Mouse (Mus musculus) c-Kit-negative CD71-positive TER-119-positive erythroid progenitor cells, embryonic 14.5 days (primary cell): ENCODE results near the gene Kcnq1.

Experiments
- DNase-seq: peaks from one replicate; pipeline ENCODE4 v3.0.0-alpha.2; 2013; ENCODE audit warnings: low read depth, low spot score

Gene Kcnq1

DNA sequence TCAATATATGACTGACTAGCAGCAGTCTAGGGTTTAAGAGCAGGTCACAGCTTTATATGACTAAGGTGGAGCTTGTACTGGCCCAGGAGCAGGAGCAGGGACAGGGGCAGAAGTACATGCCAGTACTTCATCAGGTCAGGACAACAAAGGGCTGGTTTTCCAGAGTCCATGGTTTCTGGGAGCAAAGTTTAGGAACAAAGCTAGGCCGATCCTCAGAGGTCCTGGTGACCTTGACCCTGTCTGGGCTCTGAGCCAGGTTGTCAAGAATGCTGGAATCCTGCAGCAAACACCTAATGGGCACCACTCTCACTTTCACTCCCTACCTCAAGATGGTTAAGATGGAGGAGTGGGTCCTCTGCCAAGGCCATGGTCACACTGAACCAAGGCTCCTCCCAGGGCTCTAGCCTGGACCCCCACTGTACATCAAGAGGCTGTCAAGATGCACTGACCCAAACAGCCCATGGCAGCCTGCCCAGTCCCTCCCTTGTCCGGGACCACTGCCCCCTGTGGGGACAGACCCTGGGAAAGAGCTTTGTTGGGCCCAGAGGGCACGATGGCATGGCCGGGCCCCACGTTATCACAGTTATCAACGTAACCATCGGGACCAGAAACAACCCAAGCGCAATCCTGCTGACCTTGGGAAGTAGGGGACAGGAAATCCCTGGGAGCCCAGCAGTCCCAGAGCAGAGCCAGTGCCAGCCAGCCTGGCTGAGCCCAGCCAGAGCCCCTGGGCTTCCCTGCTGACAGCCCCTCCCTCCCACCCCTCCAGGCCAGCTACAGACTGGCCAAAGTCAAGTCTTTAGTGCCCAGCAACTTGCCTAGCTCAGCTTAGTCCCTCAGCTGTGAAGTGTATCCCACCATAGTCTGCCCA, 259.0 kb downstream of the Kcnq1 start:
- DNase-seq: no peak

DNA sequence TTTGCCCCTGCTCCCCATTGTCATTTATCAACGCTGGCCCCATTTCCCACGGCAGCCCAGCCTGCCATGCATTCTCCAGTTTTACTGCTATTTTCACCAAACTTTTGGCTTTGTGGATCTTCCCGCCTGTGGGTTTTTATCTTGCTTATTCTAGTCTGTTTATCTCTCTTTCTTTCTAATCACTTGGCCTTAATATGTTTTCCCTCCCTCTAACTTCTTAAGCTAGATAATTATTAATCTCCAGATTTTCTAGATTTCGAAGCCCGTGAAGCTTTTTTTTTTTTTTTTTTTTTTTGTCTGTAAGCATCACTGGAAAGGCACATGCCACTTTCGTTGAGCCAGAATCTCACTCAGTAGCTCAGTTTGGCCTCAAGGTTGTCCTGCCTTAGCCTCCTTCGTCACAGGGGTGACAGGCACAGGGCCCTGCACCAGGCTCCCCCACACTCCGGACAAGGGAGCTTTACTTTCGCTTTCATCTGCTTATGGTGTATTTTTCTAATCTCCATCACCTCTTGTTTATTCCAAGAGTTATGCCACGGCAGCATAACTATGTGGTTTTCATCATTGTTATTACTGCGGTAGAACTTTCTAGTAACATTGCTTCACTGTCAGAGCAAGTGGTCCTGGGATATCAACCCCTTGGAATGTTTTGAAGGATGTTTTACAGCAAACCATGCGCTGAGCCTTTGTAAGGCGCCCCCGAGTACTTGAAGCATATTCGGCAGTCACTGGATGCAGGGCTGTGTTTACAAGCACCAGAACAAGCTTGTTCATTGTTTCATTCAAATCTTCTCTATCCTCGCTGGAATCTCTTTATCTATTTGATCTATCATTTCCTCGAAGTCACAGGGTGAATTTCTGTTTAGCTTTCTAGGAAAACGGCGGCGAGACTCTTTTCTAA, 261.5 kb downstream of the Kcnq1 start:
- no peak for DNase-seq

- DNase-seq: no peak
These were observed 262.1 kb downstream of the Kcnq1 start for GRCm38 (mm10) chr7:143368267-143368643.

DNA sequence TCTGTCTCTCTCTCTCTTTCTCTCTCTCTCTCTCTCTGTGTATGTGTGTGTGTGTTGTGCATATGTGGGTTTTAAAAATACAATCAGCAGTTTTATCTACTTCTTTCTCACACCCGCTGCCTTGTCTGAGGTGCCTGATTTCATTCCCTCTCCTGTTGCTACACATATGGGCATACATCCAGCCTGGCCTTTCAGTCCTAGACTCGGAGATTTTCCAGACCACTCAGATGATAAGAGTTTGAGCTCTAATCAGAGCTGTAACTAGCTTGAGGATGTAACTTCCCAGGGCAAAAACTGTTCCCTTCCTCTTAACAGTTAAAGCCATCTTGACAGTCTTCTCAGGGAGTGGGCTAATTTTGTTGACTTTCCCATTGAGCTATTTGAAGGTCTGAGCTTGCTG, 265.2 kb downstream of the Kcnq1 start:
- DNase-seq: no peak

GRCm38 (mm10) chr7:143373265-143373664, 267.1 kb downstream of the Kcnq1 start:
- DNase-seq: no peak

DNA sequence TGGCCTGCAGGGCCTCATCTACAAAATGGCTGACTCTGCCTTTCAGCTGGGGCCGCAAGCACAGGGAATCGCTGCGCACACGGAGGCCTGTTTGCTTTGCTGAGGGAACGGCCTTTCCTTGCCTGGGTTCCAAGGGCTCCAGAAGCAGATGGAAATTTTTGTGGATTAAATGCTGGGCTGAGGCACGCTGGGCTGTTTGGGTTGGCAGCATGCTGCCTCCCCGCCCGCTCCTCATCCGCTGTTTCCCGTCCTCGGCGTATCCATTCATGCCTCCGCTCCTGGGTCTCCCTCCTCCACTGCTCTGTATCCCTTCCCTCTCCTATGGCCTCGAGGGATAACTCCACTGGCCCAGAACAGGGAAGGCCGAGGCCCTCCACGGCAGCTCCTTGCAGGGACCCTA, 269.8 kb downstream of the Kcnq1 start:
- DNase-seq: no peak

GRCm38 (mm10) chr7:143380466-143381073, 274.4 kb downstream of the Kcnq1 start:
- DNase-seq: no peak

DNA sequence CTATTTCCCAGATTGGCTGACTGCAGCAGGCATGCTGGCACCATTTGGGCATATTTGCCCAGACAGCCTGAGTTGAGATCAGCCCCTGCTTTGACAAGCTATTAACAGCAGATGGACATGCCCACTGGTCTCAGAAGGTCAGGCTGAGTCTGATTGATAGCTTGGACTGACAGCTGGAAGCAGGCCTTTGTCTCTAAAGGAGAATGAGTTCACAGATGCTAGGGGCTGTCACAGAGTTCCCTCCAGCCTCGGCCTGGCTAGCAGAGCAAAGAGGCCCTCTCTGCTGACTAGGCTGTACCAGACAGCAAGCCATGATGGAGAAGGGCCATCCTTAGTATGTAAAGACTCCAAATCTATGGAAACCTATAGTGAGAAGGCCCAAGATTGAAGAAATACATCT, 280.5 kb downstream of the Kcnq1 start:
- DNase-seq: no peak

GRCm38 (mm10) chr7:143388783-143389695, 282.9 kb downstream of the Kcnq1 start:
- DNase-seq: no peak

GRCm38 (mm10) chr7:143389860-143390259, 283.7 kb downstream of the Kcnq1 start:
- no peak for DNase-seq

DNA sequence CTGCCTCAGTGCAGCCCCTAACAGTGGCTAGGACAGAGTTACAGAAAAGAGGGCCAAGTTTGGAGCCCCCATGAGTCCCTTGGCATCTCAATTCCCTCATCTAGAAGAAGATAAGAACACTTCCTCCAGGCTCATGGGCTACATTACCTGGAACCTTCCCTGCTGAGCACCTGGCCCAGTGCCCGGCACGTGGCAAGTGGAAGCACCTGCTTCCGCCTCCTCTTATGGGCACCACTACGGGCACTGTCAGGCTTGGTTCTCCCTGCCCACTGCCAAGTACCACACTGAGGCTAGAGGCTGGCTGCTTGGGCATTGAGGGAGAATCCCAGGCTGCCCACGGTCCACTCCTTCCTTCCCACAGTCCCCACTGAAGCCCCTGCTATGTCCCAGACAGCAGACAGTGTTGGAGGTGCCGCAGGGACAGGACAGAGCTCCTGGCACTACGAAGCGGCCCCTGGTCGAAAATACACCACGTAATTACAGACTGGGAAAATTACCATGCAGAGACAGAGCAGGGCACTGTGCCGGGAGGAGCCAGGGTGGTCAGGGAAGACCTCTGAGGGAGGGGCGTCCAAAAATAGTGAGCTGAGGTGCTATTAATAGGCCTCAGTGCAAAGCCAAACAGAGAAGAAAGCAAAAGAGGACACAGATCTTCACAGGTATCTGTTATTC, 284.3 kb downstream of the Kcnq1 start:
- DNase-seq: no peak

GRCm38 (mm10) chr7:143395113-143395563, 289.0 kb downstream of the Kcnq1 start:
- DNase-seq: no peak

DNA sequence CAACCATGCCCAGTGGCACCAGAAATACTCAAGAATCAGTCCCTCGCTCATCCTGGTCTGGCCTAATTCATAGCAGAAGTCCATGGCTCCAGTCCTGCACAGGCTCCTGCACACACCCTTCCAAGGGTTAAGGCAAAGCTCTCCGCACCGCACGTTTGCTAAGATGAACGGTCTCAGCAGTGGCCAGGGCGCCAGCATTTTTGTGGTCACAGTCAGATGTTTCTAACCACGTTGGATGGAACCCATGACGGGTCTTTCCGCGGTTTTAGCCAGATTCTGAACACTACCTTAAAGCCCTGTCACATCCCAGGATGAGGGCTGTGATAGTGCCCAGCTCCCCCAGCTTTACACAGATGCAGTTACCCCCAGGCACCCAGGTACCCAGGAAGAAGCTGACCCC, 293.6 kb downstream of the Kcnq1 start:
- DNase-seq: no peak

GRCm38 (mm10) chr7:143400599-143400998, 294.4 kb downstream of the Kcnq1 start:
- no peak for DNase-seq

GRCm38 (mm10) chr7:143401429-143402016, 295.4 kb downstream of the Kcnq1 start:
- DNase-seq: no peak

- DNase-seq: no peak
These were observed 298.1 kb downstream of the Kcnq1 start for GRCm38 (mm10) chr7:143404296-143404695.

DNA sequence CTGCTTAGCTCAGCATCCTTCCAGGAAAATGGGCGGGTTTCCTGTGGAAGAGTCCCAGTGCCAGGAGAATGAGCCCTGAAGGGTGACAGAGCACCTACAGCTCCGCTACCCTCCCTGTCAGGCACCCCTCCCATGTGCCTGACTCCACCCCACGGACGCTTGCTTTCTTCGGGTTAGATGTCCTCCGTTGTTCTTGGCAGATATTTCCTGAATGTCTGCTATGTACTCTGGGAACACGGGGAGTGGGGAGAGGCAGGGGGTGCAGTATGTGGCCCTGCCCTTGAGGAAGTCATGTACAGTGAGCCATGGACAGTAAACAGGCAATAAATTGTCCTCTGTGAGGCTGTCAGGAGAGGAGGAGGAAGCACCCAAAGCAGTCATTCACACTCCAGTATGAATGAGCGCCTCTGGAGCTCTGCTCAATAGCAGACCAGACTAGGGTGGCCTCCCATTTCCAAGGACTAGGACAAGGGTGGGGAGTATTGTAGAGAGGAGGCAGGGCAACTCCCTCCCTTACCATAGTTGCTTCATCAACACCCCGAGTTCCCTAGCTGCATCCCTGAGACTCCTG, 301.9 kb downstream of the Kcnq1 start:
- no peak for DNase-seq

DNA sequence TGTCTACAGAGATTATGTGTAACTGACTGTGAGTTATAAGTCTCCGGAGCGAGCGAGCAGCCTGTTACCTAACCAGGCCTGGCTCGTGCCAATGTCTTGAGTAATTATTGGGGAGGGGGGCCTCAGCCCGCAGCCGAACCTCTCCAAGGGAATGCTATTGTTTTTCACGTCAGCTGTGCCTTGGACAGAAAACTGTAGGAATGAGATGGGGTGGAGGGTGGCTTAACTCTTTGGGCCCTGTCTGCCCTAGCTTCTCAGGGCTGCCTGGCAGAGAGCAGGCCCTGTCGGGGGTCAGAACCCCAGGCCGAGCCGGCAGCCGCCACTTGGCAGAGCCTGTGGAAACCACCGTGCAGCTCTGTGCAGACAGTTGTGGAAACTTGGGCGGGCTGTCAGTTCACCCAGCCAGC, 302.5 kb downstream of the Kcnq1 start:
- no peak for DNase-seq

- no peak for DNase-seq
These were observed 306.4 kb downstream of the Kcnq1 start for GRCm38 (mm10) chr7:143412606-143413005.

GRCm38 (mm10) chr7:143415070-143415469, 308.9 kb downstream of the Kcnq1 start:
- DNase-seq: no peak
